Mouse (Mus musculus) spleen, adult 2 months (tissue): ENCODE results near the gene Stim2. TPM values are rescaled to one million over a fixed set of nuclear protein-coding genes. Genes with fewer than 3 reads are reported as not detected.
A peak's percentile ranks its signal among the peaks of the same experiment; 100 is the strongest.

Experiments
- DNase-seq, 2 experiments: peaks; one replicate each; pipeline versions ENCODE4 v3.0.0 to v3.0.0-alpha.2; 2012 to 2021; ENCODE audit warnings: low spot score in 2 of 2, low read depth in 1 of 2
- H3K27ac ChIP-seq: fragments of 200-500 bp; 2 replicates; pipeline ENCODE4 v1.5.1; 2012; ENCODE audit warnings: low read length, inconsistent platforms; ENCODE audit not compliant: insufficient read depth
- H3K27me3 ChIP-seq: fragments of 200-500 bp; 2 replicates; pipeline ENCODE4 v1.6.1; 2012; ENCODE audit warnings: mild to moderate bottlenecking, moderate library complexity, low read length, inconsistent platforms; ENCODE audit not compliant: control insufficient read depth, insufficient read depth
- H3K36me3 ChIP-seq: fragments of 200-500 bp; 2 replicates; pipeline ENCODE4 v1.6.1; 2012; ENCODE audit warnings: mild to moderate bottlenecking, low read length, inconsistent platforms; ENCODE audit not compliant: control insufficient read depth, insufficient read depth
- H3K4me1 ChIP-seq: fragments of 200-500 bp; 2 replicates; pipeline ENCODE4 v1.6.1; 2011; ENCODE audit warnings: inconsistent platforms; ENCODE audit not compliant: control insufficient read depth, insufficient read depth, insufficient read length
- H3K4me3 ChIP-seq: fragments of 200-500 bp; 2 replicates; pipeline ENCODE4 v1.5.1; 2011; ENCODE audit warnings: mild to moderate bottlenecking, inconsistent platforms; ENCODE audit not compliant: insufficient read depth, insufficient read length; ENCODE audit errors: extremely low read depth
- CTCF ChIP-seq: fragments of 200-500 bp; IDR thresholded peaks from 2 replicates; pipeline ENCODE4 v1.5.1; 2011; ENCODE audit warnings: mild to moderate bottlenecking, inconsistent platforms; ENCODE audit not compliant: insufficient read depth, insufficient read length, insufficient replicate concordance; ENCODE audit errors: extremely low read depth
- POLR2A ChIP-seq: fragments of 200-500 bp; IDR thresholded peaks from 2 replicates; pipeline ENCODE4 v1.6.1; 2011; ENCODE audit warnings: low read depth, low read length, inconsistent platforms
- WGBS: fragments of 180-500 bp; shearing (Covaris S2); methylation state at CpG from one replicate; pipeline ENCODE4 v1.1.7; 2018; 5-methylcytosine and 5-hydroxymethylcytosine counted together
- polyA plus RNA-seq: library from polyadenylated mRNA; depleted of rRNA; stranded (reverse); fragments of >200 nt; gene quantifications from 2 replicates; pipeline ENCODE4 v1.2.3, GENCODE M21; 2012

Gene Stim2
- polyA plus RNA-seq, 1 experiment = 12.6 TPM

DNA sequence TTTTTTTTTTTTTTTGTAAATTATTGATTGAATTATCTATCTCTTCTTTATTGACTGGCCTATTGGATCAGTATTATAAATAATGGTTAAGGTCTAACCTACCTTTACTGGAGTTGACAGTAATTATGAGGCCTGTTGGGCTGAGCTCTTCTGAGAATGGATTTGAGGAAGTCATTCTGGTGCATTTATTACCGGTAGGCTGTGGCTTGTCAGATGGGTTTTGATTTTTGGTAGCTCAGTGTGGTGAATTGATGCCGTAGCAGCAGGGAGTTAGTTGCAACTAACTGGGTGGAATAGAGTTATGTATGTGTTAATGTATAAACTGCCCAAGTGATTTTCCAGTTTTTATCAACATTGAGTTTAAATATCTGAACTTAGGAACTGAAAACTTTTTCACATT lies 72.2 kb downstream of the Stim2 start:
- no peaks in the 10 kb centered on the region for H3K27me3 ChIP-seq
- peaks cover 7% of the 10 kb centered on the region for H3K4me1 ChIP-seq
- WGBS = 20% methylated on average over 2 of the region's 2 CpGs
- H3K27ac ChIP-seq = no peak overlapping the region
- TF ChIP-seq POLR2A (no peak), CTCF (no peak)
- DNase-seq = no peak
- no peak overlapping the region for H3K4me3 ChIP-seq
- H3K36me3 ChIP-seq = no peaks in the 10 kb centered on the region

DNA sequence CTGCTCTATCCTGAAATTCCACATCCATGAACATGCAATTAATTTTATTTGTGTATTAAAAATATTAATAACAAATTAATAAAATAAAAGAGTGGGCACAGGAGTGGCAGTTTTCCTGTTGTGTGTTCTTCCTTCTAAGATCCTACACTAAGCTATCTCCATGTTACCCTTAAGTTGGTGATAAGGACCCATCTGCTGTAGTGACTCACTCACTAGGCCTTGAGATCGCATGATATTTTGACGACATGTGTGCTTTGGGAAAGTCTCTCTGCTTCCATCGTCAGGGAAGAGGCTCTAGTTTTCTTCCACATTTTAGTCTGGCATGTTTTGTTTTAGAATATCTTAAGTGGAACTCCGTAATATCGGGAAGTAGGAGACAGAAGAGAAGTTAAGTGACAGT lies 73.0 kb downstream of the Stim2 start:
- 84% methylated on average over 5 of the region's 5 CpGs for WGBS
- DNase-seq = no peak
- Histone ChIP-seq H3K27ac (no peak overlapping the region), H3K4me3 (no peak overlapping the region), H3K36me3 (no peaks in the 10 kb centered on the region), H3K4me1 (peaks cover 7% of the 10 kb centered on the region), H3K27me3 (no peaks in the 10 kb centered on the region)
- TF ChIP-seq POLR2A = no peak
- no peak for TF ChIP-seq CTCF

DNA sequence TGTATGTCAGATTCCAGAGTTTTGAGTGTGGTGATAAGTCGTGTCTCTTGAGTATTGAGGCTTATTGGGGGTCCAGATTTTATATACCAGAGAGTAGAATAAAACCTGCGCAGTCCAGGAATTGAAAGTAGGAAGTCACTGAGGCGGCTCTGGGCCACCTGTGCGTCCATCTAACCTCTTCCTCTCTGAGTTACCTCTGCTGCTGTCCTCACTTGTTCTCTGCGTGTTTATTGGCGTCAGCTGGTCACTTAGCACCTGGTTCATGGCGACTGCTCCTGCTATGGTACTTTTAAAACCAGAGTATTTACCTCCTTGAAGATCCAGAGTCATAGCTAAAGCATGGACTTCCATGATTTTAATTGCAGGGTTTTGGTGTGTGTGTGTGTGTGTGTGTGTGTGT lies 73.4 kb downstream of the Stim2 start:
- no peak overlapping the region for H3K27ac ChIP-seq
- H3K4me1 ChIP-seq = peaks cover 7% of the 10 kb centered on the region
- H3K27me3 ChIP-seq = no peaks in the 10 kb centered on the region
- no peak overlapping the region for H3K4me3 ChIP-seq
- DNase-seq = peak in 1 of 2 experiments; percentile 11
- no peaks in the 10 kb centered on the region for H3K36me3 ChIP-seq
- WGBS = 49% methylated on average over 7 of the region's 7 CpGs
- no peak for TF ChIP-seq CTCF
- no peak for TF ChIP-seq POLR2A

DNA sequence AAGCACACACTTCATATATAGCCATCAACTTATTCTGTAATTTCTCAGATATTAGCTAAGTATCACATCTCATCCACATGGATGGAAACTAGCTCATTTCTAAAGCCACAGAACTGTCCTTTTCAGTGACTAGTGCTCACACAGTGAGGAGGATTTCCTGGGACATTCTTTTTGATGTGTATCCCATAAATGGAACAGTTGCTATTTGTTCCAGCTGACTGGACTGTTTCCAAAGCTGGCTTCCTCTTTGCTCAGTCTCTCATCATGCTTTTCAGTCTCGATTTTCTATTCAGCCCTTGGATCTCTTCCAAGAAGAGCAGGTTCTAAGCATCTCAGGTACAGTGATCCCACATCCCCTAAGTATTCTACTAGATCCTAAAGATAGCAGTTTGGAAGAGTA lies 75.0 kb downstream of the Stim2 start:
- H3K27ac ChIP-seq = no peak overlapping the region
- H3K36me3 ChIP-seq = no peaks in the 10 kb centered on the region
- H3K27me3 ChIP-seq = no peaks in the 10 kb centered on the region
- TF ChIP-seq CTCF (no peak), POLR2A (no peak)
- 3% methylated on average over 1 of the region's 1 CpGs for WGBS
- DNase-seq = no peak
- no peak overlapping the region for H3K4me3 ChIP-seq
- peaks cover 7% of the 10 kb centered on the region for H3K4me1 ChIP-seq

DNA sequence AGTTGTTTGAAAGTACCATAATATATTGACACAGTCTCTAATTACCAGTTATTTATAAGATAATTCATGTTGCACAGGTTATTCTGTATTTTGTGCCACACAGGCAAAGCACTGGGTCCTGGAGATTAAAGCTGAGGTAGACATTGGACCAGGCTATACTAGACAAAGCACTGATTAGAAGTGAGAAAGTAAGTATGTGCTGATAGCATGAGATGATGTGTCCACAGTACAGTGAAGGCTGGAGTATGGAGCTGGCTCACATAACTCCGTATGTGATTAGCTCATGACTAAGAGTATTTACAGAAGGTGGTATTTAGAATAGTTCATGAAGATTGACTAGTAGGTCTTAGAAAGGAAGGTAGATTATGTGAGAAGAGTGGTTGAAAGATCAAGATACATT lies 81.7 kb downstream of the Stim2 start:
- 92% methylated on average over 1 of the region's 1 CpGs for WGBS
- H3K4me1 ChIP-seq = no peaks in the 10 kb centered on the region
- TF ChIP-seq POLR2A = no peak
- TF ChIP-seq CTCF = no peak

DNA sequence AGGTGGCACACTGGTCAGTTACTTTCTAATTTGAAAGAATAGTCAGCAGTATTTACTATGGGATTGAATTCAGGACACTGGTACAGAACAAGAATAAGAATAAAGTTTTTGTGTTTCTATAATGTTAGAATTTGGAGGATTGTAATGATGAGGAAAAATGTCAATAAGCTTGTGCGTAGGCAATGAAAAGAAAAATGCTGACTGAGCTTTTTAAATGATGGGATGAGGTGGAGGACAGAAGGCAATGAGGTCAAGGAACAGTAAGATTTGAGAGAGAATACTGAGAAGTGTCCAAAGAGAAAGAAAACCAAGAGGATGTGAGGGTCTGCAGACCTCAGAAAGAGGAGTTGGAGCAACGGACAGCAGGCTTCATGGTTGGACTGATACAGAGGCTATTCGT lies 89.6 kb downstream of the Stim2 start:
- no peaks in the 10 kb centered on the region for H3K27me3 ChIP-seq
- no peaks in the 10 kb centered on the region for H3K36me3 ChIP-seq
- H3K4me1 ChIP-seq = peaks cover 3% of the 10 kb centered on the region; the same call in 1 of the 2 replicates
- no peak for DNase-seq
- no peak overlapping the region for H3K27ac ChIP-seq
- TF ChIP-seq POLR2A (no peak), CTCF (no peak)
- WGBS = 71% methylated on average over 3 of the region's 3 CpGs
- H3K4me3 ChIP-seq = no peak overlapping the region

More for the DNA sequence above, 81.7 kb downstream of the Stim2 start:
- Histone ChIP-seq H3K27ac (no peak overlapping the region), H3K36me3 (0 out of 2 replicates have a peak, but pooled peaks cover 2% of the 10 kb centered on the region), H3K27me3 (no peaks in the 10 kb centered on the region), H3K4me3 (no peak overlapping the region)
- DNase-seq = no peak

DNA sequence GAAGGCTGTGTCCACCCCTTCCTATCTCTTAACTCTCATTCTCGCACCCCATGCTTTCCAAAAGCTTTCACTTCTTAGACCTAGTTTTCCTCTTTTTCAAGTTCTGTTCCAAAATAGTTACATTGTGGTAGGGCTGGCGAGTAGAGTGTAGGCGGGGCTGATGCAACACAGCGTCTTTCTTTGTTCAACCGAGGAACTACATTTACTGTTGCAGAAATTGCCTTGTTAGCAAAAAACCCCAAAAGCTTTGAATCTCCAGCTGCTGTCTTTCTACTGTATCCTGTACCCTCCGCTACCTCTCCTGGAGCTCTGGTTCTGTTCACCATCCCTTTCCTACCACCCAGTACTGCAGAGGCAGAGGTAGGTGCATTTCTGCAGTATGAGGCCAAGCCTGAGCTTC lies 99.9 kb downstream of the Stim2 start:
- Histone ChIP-seq H3K4me1 (peaks cover 7% of the 10 kb centered on the region; the same call in 1 of the 2 replicates), H3K27ac (no peak overlapping the region), H3K27me3 (no peaks in the 10 kb centered on the region), H3K36me3 (peaks cover 3% of the 10 kb centered on the region), H3K4me3 (no peak overlapping the region)
- DNase-seq = no peak
- no peak for TF ChIP-seq POLR2A
- no peak for TF ChIP-seq CTCF
- WGBS = 40% methylated on average over 6 of the region's 6 CpGs
